Mouse (Mus musculus): Measurements from ENCODE around the gene Mctp2. TPM values are rescaled to one million over a fixed set of nuclear protein-coding genes. Genes with fewer than 3 reads are reported as not detected.

The Mctp2 gene
- total RNA-seq (2022): 1 to 10 TPM; 1.4 to 1.8 (median 1.6) TPM

DNA sequence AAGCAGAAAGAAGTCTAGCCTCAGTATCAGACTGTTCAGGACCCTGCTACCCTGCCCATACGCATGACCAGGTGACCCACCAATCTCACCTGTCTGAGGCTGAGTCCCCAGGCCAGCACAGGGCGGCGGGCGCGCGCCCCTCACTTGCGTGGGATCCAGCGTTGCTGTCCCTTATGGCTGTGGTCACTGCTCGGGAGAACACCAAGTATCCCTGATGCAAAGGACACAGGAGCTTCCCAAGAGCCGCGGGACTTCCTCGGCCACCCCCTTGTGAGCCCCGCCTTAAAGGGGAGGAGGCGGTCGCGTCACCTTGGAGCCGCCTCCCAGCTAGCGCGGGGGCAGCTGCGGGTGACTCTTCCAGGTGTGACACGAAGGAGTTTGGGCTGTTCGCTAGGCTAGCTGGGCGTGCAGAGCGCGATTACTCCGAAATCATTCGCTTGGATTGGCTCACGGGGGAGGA, at the start of gene Mctp2:
Gene Mctp2 (minus strand): TSS at position 227 of the 460 bp plus-strand sequence.
- peak; percentile 10 to 36 for DNase-seq (ENCODE audit: low spot score in 2 of 2)

DNA sequence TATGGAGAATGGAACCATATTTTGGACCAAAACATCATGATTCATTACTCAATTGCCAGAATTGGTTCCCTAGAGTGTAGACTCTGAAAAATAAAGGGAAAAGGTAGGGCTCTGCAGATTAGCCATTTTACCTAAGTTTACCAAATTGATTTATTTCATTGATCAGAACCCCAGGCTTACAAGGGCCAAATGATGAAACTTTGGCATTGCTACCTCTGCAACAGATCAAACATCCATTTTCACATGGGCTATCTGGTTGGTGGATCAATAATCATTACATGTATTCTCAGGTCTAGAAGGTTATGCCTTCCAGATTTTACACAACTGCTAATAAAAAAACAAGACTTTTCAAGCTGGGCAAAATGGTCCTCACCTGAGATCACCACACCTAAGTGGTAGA, 39.5 kb upstream of the Mctp2 start:
- DNase-seq (ENCODE audit: low spot score in 2 of 2): no peak

DNA sequence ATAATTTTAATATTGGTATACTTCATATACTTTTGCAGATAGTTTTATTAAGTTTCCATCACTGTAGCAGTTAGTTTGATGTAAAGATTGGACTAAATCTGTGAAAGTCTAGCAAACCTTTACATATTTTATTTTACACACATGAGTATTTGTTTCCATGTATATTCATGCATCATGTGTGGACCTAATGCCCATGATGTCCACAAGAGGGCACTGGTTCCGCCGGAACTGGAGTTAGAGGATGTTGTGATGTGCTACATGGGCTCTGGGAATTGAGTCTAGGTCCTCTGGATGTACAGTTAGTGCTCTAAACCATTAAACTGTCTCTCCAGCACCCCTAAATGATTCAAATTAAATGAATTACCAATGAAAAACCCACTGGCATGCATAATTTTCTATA, 37.3 kb upstream of the Mctp2 start:
- DNase-seq (ENCODE audit: low spot score in 2 of 2): no peak

GRCm38 (mm10) chr7:72342822-72343221, 36.4 kb upstream of the Mctp2 start:
- DNase-seq (ENCODE audit: low spot score in 2 of 2): no peak

- DNase-seq (ENCODE audit: low spot score in 2 of 2): no peak
These were observed 19.6 kb upstream of the Mctp2 start for GRCm38 (mm10) chr7:72325961-72326360.

DNA sequence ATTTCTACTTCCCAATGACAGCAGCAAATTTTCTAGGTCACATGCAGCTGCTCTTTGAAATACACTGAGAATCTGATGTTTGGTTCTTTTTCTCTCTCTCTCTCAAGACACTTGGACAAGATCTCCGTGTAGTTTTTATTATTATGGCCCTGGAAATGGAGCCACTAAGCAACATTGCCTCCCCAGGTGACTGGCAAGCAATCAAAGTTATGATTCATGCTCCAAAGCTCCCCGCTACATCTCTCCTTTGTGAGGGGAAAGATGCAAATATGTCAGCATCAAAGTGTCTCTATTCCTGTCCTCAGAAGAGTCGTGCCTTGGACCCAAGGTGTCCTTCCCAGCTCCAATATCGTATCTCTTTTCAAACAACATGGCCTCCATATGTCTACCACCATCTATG, 14.5 kb upstream of the Mctp2 start:
- DNase-seq (ENCODE audit: low spot score in 2 of 2): no peak

GRCm38 (mm10) chr7:72320441-72320840, 14.0 kb upstream of the Mctp2 start:
- DNase-seq (ENCODE audit: low spot score in 2 of 2): no peak

DNA sequence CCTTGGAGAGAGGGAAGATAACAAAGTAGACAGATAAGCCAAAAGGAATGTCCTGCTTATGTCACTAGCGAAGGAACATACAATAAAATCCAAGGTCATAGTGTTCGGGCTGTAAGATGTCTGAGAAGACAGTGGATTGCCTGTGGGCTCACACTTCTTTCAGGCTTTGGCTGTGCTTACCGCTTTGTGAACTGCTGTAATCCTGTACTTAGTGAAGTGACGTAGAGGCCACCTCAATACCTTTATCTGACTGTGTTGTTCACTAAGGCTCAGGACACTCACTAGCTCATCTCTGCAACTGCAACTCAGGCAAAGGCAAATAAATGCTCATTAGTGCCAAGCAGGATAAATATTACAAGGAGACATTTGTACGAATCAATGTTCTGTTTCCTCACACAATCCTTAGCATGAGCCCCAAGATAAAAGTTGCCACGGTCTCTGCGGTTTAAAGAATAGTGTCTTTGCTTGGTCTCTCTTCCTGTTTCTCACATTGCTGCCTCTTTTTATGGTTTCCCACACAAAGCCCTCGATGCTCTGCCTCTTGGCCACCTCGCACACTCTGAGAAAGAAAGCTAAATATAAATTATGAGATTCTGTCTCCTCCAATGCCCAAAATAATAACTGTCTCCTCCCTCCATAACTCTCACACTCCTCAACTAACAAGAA, 8.1 kb upstream of the Mctp2 start:
- DNase-seq (ENCODE audit: low spot score in 2 of 2): no peak

- DNase-seq (ENCODE audit: low spot score in 2 of 2): no peak
These were observed 7.5 kb upstream of the Mctp2 start for GRCm38 (mm10) chr7:72313908-72314307.

- no peak for DNase-seq (ENCODE audit: low spot score in 2 of 2)
These were observed 5.2 kb upstream of the Mctp2 start for GRCm38 (mm10) chr7:72311582-72311981.

GRCm38 (mm10) chr7:72308078-72308477, 1.7 kb upstream of the Mctp2 start:
- no peak for DNase-seq (ENCODE audit: low spot score in 2 of 2)

DNA sequence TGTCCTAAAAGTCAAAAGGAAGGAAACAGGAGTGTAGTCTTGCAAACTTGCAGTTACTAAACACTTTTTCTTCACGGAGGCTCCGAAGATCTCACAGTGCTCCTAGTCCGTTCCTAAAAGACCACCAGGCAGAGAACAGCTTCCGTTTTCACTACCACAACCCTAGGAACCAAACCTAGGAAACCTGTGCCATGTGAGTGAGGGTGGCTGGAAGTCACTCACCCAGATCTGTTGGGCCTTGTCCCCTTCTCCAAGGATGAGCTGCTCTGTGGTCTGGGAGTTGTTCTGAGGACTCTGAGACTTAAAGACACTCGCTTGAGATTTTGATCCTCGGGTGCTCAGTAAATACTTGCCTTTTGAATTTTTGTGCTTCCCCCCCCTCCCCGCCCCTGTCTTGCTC, 439 bp upstream of the Mctp2 start:
- no peak for DNase-seq (ENCODE audit: low spot score in 2 of 2)

DNA sequence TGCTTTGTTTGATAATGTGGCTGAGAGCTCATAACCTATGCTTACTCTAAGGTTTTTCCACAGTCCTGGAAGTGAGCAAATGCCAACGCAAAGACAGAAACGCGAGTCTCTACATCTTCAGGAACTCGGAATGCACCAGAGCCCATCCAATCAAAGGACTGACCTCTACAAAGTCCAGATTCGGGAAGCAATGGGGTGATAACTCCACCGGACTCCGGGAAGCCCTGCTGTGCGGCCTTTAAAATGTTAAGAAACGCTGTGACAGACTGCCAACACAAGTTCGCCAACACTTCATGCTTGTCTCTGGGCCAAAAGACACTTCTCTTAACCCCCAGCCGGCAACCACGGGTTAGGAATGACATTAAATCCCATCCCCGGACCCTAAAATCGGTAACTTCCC, 437 bp downstream of the Mctp2 start:
- peak in 1 of 2 experiments; percentile 2 for DNase-seq (ENCODE audit: low spot score in 2 of 2)

- DNase-seq (ENCODE audit: low spot score in 2 of 2): no peak
These were observed 4.7 kb downstream of the Mctp2 start for GRCm38 (mm10) chr7:72301667-72302066.

DNA sequence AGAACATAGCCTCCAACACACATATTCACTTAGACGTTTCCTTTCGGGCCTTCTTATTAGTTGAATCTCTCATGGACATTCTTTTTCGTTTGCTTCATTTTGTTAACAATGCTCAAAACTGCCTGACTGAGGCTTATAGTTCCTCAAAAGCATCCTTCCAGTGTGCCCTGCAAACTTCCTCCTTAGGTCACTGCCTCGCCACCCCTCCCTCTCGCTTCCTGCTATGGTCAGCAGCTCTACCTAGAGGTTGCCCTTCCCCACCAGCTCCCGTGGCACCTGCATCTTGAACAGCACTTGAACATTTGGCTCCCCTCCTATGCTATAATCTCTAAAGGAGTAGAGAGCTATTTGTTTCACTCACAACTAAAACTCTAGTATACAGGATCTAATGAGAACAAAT, 6.7 kb downstream of the Mctp2 start:
- DNase-seq (ENCODE audit: low spot score in 2 of 2): no peak

GRCm38 (mm10) chr7:72297013-72297412, 9.4 kb downstream of the Mctp2 start:
- no peak for DNase-seq (ENCODE audit: low spot score in 2 of 2)

GRCm38 (mm10) chr7:72296171-72296570, 10.2 kb downstream of the Mctp2 start:
- DNase-seq (ENCODE audit: low spot score in 2 of 2): no peak

- no peak for DNase-seq (ENCODE audit: low spot score in 2 of 2)
These were observed 11.5 kb downstream of the Mctp2 start for GRCm38 (mm10) chr7:72294886-72295285.

GRCm38 (mm10) chr7:72293784-72294538, 12.4 kb downstream of the Mctp2 start:
- no peak for DNase-seq (ENCODE audit: low spot score in 2 of 2)

- DNase-seq (ENCODE audit: low spot score in 2 of 2): no peak
These were observed 14.0 kb downstream of the Mctp2 start for GRCm38 (mm10) chr7:72292232-72292913.

GRCm38 (mm10) chr7:72280721-72281120, 25.7 kb downstream of the Mctp2 start:
- no peak for DNase-seq (ENCODE audit: low spot score in 2 of 2)

DNA sequence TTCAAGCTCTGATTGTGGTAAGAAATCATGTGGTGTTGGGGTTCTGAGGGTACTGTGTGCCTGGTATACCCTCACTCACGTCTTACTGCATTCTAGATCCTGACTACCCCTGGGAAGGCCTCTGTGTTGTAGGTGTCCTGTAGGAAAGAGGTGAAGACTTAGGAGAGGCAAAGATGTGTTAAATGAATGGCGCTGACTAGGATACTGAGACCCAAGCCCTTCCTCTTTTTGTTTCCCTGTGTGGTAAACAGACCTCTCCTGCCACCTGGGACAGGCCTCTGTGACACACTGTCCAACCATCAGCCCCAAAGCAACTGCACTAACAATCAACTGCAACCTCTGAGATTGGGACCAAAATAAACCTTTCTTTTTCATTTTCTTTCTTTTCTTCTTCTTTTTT, 28.0 kb downstream of the Mctp2 start:
- DNase-seq (ENCODE audit: low spot score in 2 of 2): no peak
